Mouse (Mus musculus) hindbrain, embryonic 10.5 days (tissue): ENCODE data around the gene Rev1. TPM values are rescaled to one million over a fixed set of nuclear protein-coding genes. Genes with fewer than 3 reads are reported as not detected.

ENCODE experiments used
- polyA plus RNA-seq: library from polyadenylated mRNA; unstranded; fragments of >200 nt; fragmentation: Nextera tagmentation; extraction: Ambion mirVana; gene quantifications from 2 replicates; pipeline ENCODE4 v1.2.1, GENCODE M21; 2016

Rev1 gene
- polyA plus RNA-seq, 1 experiment from 2014 or later = 32.6 TPM

Other genes starting within 250 kb of the Rev1 start
- 19.8 and 24.2 TPM in 2 replicates for gene Mitd1, start 239.4 kb downstream of the Rev1 start, polyA plus RNA-seq
- gene Mrpl30, start 239.3 kb downstream of the Rev1 start, polyA plus RNA-seq = 240 and 244 TPM in 2 replicates
- gene Lyg2, start 213.3 kb downstream of the Rev1 start, polyA plus RNA-seq = not detected in 2 replicates
- gene Lyg1, start 172.0 kb downstream of the Rev1 start, polyA plus RNA-seq = not detected in 2 replicates
- gene Txndc9, start 131.9 kb downstream of the Rev1 start, polyA plus RNA-seq = 166 and 167 TPM in 2 replicates
- 16.4 and 25.6 TPM in 2 replicates for gene Eif5b, start 131.8 kb downstream of the Rev1 start, polyA plus RNA-seq